Mouse (Mus musculus) thymus, postnatal 36 days (tissue): Measurements from ENCODE around the gene Jph4.

Experiments
- DNase-seq, 2 experiments: peaks; one replicate each; pipeline ENCODE4 v3.0.0; 2022; ENCODE audit warnings: mixed read lengths in 2 of 2

Gene Jph4

GRCm38 (mm10) chr14:55063117-55063516 lies 53.6 kb downstream of the Jph4 start:
- DNase-seq: no peak

GRCm38 (mm10) chr14:55062626-55063025 lies 54.1 kb downstream of the Jph4 start:
- peak; percentile 46 to 64 for DNase-seq

GRCm38 (mm10) chr14:55061845-55062244 lies 54.9 kb downstream of the Jph4 start:
- DNase-seq: no peak

- DNase-seq: no peak
Observed at GRCm38 (mm10) chr14:55059931-55060330, 56.8 kb downstream of the Jph4 start.

GRCm38 (mm10) chr14:55059009-55059408 lies 57.7 kb downstream of the Jph4 start:
- DNase-seq: no peak
